18 mouse cellular contexts compared by ENCODE assay signal in genomic region chr3:65417913-65418594, GRCm38 (mm10). TPM values are rescaled to one million over a fixed set of nuclear protein-coding genes. Genes with fewer than 3 reads are reported as not detected.
DNase-seq lines count a peak whose midpoint lies in the region; ATAC-seq and TF ChIP-seq lines count a peak whose summit lies in the region.
"Had no signal": no experiment of that assay in that cellular context is flagged by ENCODE, and none has a peak within 500 bp of the region (broad histone marks: within the 10 kb centered on the region; RNA-seq: fewer than 3 reads in every experiment).

No protein-coding gene starts in this region.

- no peak for DNase-seq in gastrocnemius, adult 2 months
- DNase-seq in gastrocnemius, postnatal 25 days = no peak
- DNase-seq in MEL (ENCODE audit: low read depth, low spot score) = peak; percentile 83
- peak; percentile 7 for DNase-seq in embryo, embryonic 9.5 days (ENCODE audit: extremely low spot score)
- no peak for DNase-seq in midbrain, embryonic 14.5 days
- no peak for DNase-seq in forebrain, embryonic 14.5 days (ENCODE audit: low spot score)
- DNase-seq in right cerebral cortex, postnatal 25 days = no peak
- DNase-seq: cerebellum, adult 2 months; layer of hippocampus, postnatal 36 days; left cerebral cortex, postnatal 4 days; thymus, adult 18-20 months had no signal

- H3K4me3 ChIP-seq in gastrocnemius, adult 2 months = no peak overlapping the region
- no peak overlapping the region for H3K4me3 ChIP-seq in MEL (ENCODE audit: control insufficient read depth in 1 of 2, insufficient read depth in 1 of 2, low read depth in 2 of 2, low read length in 2 of 2)
- H3K4me3 ChIP-seq in midbrain, embryonic 14.5 days (replicated peaks; ENCODE audit: low read depth, low read length) = no peak overlapping the region
- H3K4me3 ChIP-seq in forebrain, embryonic 14.5 days (ENCODE audit: low read depth, low read length) = no peak overlapping the region
- H3K4me3 ChIP-seq: hindbrain, embryonic 13.5 days; intestine, embryonic 15.5 days; liver, embryonic 12.5 days; midbrain, embryonic 12.5 days had no signal

- intact Hi-C loops in gastrocnemius, adult 2 months (cut with DNase I) = no loop called here

- no peaks in the 10 kb centered on the region for H3K9me3 ChIP-seq in MEL (replicated peaks; ENCODE audit: insufficient read depth, low read length)
- no peaks in the 10 kb centered on the region for H3K9me3 ChIP-seq in midbrain, embryonic 14.5 days (ENCODE audit: control insufficient read depth, low read length)
- no peaks in the 10 kb centered on the region for H3K9me3 ChIP-seq in forebrain, embryonic 14.5 days (replicated peaks; ENCODE audit: control insufficient read depth, low read length)
- H3K9me3 ChIP-seq: hindbrain, embryonic 13.5 days; intestine, embryonic 15.5 days; liver, embryonic 12.5 days; midbrain, embryonic 12.5 days had no signal

- H3K79me2 ChIP-seq in MEL (ENCODE audit: control insufficient read depth, insufficient read depth, low read length, poor library complexity) = no peaks in the 10 kb centered on the region

- ATAC-seq in megakaryocyte progenitor cell, adult 5-6 weeks (replicated peaks; ENCODE audit: poor library complexity) = peak; percentile 95
- ATAC-seq in midbrain, embryonic 14.5 days (ENCODE audit: low FRiP score, low TSS enrichment) = no peak
- ATAC-seq in forebrain, embryonic 14.5 days = no peak
- ATAC-seq: intestine, embryonic 15.5 days; liver, embryonic 12.5 days; lung, postnatal 0 days; Patski had no signal

- TF ChIP-seq POLR2A in MEL (IDR thresholded peaks at IDR 0.05; ENCODE audit: control insufficient read depth in 1 of 2, insufficient read depth in 1 of 2, low read depth in 1 of 2, low read length in 2 of 2, poor library complexity in 1 of 2) = no peak; a peak in 1 of 4 replicates

- H3K36me3 ChIP-seq in MEL (ENCODE audit: control insufficient read depth in 1 of 2, insufficient read depth in 2 of 2, low read length in 2 of 2) = peaks cover 0 to 15% of the 10 kb centered on the region in 2 experiments; a peak in 2 of 4 replicates
- H3K36me3 ChIP-seq in midbrain, embryonic 14.5 days (ENCODE audit: control insufficient read depth, insufficient read depth, low read length) = no peaks in the 10 kb centered on the region
- H3K36me3 ChIP-seq in forebrain, embryonic 14.5 days (ENCODE audit: control insufficient read depth, insufficient read depth, low read length) = no peaks in the 10 kb centered on the region
- H3K36me3 ChIP-seq: hindbrain, embryonic 13.5 days; intestine, embryonic 15.5 days; liver, embryonic 12.5 days; midbrain, embryonic 12.5 days had no signal

- no peak for TF ChIP-seq CTCF in gastrocnemius, adult 2 months (IDR thresholded peaks at IDR 0.05)
- no peak for TF ChIP-seq CTCF in MEL (IDR thresholded peaks at IDR 0.05 in 2 of 3, conservative IDR thresholded peaks at IDR 0.05 in 1 of 3; ENCODE audit: control insufficient read depth in 1 of 3, insufficient read depth in 1 of 3, low read depth in 2 of 3, low read length in 3 of 3, poor library complexity in 1 of 3, severe bottlenecking in 1 of 3)

- TF ChIP-seq RAD21 in MEL (IDR thresholded peaks at IDR 0.05; ENCODE audit: low read depth, low read length) = no peak

- peak; percentile 68 to 72 for TF ChIP-seq EP300 in MEL (IDR thresholded peaks at IDR 0.05; ENCODE audit: low read depth in 1 of 2, low read length in 2 of 2)

- no peak overlapping the region for H3K4me2 ChIP-seq in midbrain, embryonic 14.5 days (ENCODE audit: low read length)
- no peak overlapping the region for H3K4me2 ChIP-seq in forebrain, embryonic 14.5 days (ENCODE audit: low read length)
- H3K4me2 ChIP-seq: hindbrain, embryonic 13.5 days; intestine, embryonic 15.5 days; liver, embryonic 12.5 days; midbrain, embryonic 12.5 days had no signal

- H3K27ac ChIP-seq in gastrocnemius, adult 2 months = peak overlapping the region; percentile 43
- peak overlapping the region; percentile 35; the same call in 1 of the 2 replicates for H3K27ac ChIP-seq in MEL (ENCODE audit: control insufficient read depth, low read depth, low read length)
- no peak overlapping the region for H3K27ac ChIP-seq in midbrain, embryonic 14.5 days (replicated peaks; ENCODE audit: low read depth, low read length)
- H3K27ac ChIP-seq in forebrain, embryonic 14.5 days (ENCODE audit: low read depth, low read length) = no peak overlapping the region
- H3K27ac ChIP-seq: hindbrain, embryonic 13.5 days; intestine, embryonic 15.5 days; liver, embryonic 12.5 days; midbrain, embryonic 12.5 days had no signal

- WGBS in midbrain, embryonic 14.5 days = 81% methylated on average over 5 of the region's 5 CpGs
- WGBS in forebrain, embryonic 14.5 days = 80% methylated on average over 5 of the region's 5 CpGs

- peaks cover 8 to 13% of the 10 kb centered on the region in 2 experiments for H3K4me1 ChIP-seq in MEL (ENCODE audit: control insufficient read depth in 1 of 2, insufficient read depth in 2 of 2, low read length in 2 of 2)
- H3K4me1 ChIP-seq in midbrain, embryonic 14.5 days (ENCODE audit: control insufficient read depth, insufficient read depth, low read length) = no peaks in the 10 kb centered on the region
- H3K4me1 ChIP-seq in forebrain, embryonic 14.5 days (ENCODE audit: control insufficient read depth, insufficient read depth, low read length) = no peaks in the 10 kb centered on the region
- H3K4me1 ChIP-seq: hindbrain, embryonic 13.5 days; intestine, embryonic 15.5 days; midbrain, embryonic 12.5 days had no signal

- H3K27me3 ChIP-seq in MEL (ENCODE audit: control insufficient read depth in 1 of 2, insufficient read depth in 2 of 2, low read length in 2 of 2) = no peaks in the 10 kb centered on the region
- no peaks in the 10 kb centered on the region for H3K27me3 ChIP-seq in midbrain, embryonic 14.5 days (ENCODE audit: control insufficient read depth, insufficient read depth, low read length)
- H3K27me3 ChIP-seq in forebrain, embryonic 14.5 days (replicated peaks; ENCODE audit: control insufficient read depth, insufficient read depth, low read length) = no peaks in the 10 kb centered on the region
- H3K27me3 ChIP-seq: hindbrain, embryonic 13.5 days; intestine, embryonic 15.5 days; liver, embryonic 12.5 days; midbrain, embryonic 12.5 days had no signal

- no peak overlapping the region for H3K9ac ChIP-seq in MEL (ENCODE audit: control insufficient read depth, low read depth, low read length, poor library complexity, severe bottlenecking)
- no peak overlapping the region for H3K9ac ChIP-seq in midbrain, embryonic 14.5 days (replicated peaks; ENCODE audit: low read length)
- H3K9ac ChIP-seq in forebrain, embryonic 14.5 days (ENCODE audit: low read length) = no peak overlapping the region
- H3K9ac ChIP-seq: hindbrain, embryonic 13.5 days; intestine, embryonic 15.5 days; liver, embryonic 12.5 days; midbrain, embryonic 12.5 days had no signal

TF ChIP-seq in MEL, 35 proteins besides CTCF, POLR2A, EP300 and RAD21:
- TF ChIP-seq MYB (IDR thresholded peaks at IDR 0.05; ENCODE audit: low read depth, low read length) (peak; percentile 41; the same call in 1 of the 2 replicates), TCF12 (IDR thresholded peaks at IDR 0.05; ENCODE audit: low read depth, low read length) (peak; percentile 35; the same call in 1 of the 2 replicates), ETS1 (IDR thresholded peaks at IDR 0.05; ENCODE audit: low read depth, low read length) (peak; percentile 42; the same call in 1 of the 2 replicates), GABPA (IDR thresholded peaks at IDR 0.05; ENCODE audit: low read depth, low read length) (no peak), UBTF (IDR thresholded peaks at IDR 0.05; ENCODE audit: borderline replicate concordance, insufficient read depth, low read depth, low read length) (no peak), MYC (IDR thresholded peaks at IDR 0.05; ENCODE audit: low read depth, low read length) (no peak), TBP (IDR thresholded peaks at IDR 0.05; ENCODE audit: low read depth, low read length) (peak; percentile 79), TAL1 (IDR thresholded peaks at IDR 0.05; ENCODE audit: low read length) (peak; percentile 14; the same call in 1 of the 2 replicates), POLR2AphosphoS5 (IDR thresholded peaks at IDR 0.05; ENCODE audit: borderline replicate concordance, low read depth, low read length) (no peak), BHLHE40 (IDR thresholded peaks at IDR 0.05; ENCODE audit: borderline replicate concordance, low read depth, low read length) (peak; percentile 81), ZMIZ1 (IDR thresholded peaks at IDR 0.05; ENCODE audit: low read depth, low read length) (peak; percentile 58; the same call in 1 of the 2 replicates), CHD1 (IDR thresholded peaks at IDR 0.05; ENCODE audit: low read depth, low read length) (no peak), HCFC1 (IDR thresholded peaks at IDR 0.05; ENCODE audit: low read depth, low read length) (no peak), SIN3A (IDR thresholded peaks at IDR 0.05; ENCODE audit: low read length) (peak; percentile 26; the same call in 1 of the 2 replicates)

RNA-seq across cellular contexts. Expression of gene Ssr3, which starts 25.6 kb away (rescaled TPM):
- 100 to 1,000 TPM; 135 to 154 TPM for total RNA-seq in gastrocnemius, adult 2 months (2021)
- total RNA-seq in gastrocnemius, postnatal 25 days (2021) = 100 to 1,000 TPM; 120 to 130 TPM
- 129 and 131 TPM in 2 replicates for total RNA-seq in MEL (2012; rRNA removed)
- 100 to 1,000 TPM; 105 to 125 TPM for polyA plus RNA-seq in MEL (2012; ENCODE audit: insufficient read depth in 1 of 2, insufficient read length in 2 of 2, low read depth in 1 of 2, low replicate concordance in 2 of 2, missing spikeins in 1 of 2)
- 436 and 450 TPM in 2 replicates for total RNA-seq in megakaryocyte progenitor cell, adult 5-6 weeks (2015)
- total RNA-seq in megakaryocyte progenitor cell, adult 5-6 weeks (2017) = 368 and 395 TPM in 2 replicates
- 169 and 212 TPM in 2 replicates for polyA plus RNA-seq in midbrain, embryonic 14.5 days (2014; fragmentation: Nextera tagmentation; extraction: Ambion mirVana)
- polyA plus RNA-seq in forebrain, embryonic 14.5 days (2014; fragmentation: Nextera tagmentation; extraction: Ambion mirVana) = 208 and 211 TPM in 2 replicates

Comparison
In these comparisons a context has a peak if more than half of its experiments do, and no peak if none do; other contexts are left out.
1. DNase-seq: peak in MEL (single experiment) and embryo, embryonic 9.5 days (single experiment); none in gastrocnemius, adult 2 months (single experiment), gastrocnemius, postnatal 25 days (single experiment), midbrain, embryonic 14.5 days (single experiment), forebrain, embryonic 14.5 days (single experiment) and right cerebral cortex, postnatal 25 days (single experiment).
2. H3K27ac ChIP-seq: peak in gastrocnemius, adult 2 months (single experiment) and MEL (single experiment); none in midbrain, embryonic 14.5 days (single experiment) and forebrain, embryonic 14.5 days (single experiment).